Mouse (Mus musculus) CD4-positive helper T cell, adult 2 months (primary cell): ENCODE measurements at regions not wholly inside any gene's neighbourhood (a gene's known extent, or its start where the extent isn't known, plus 50 kb on each side); places are given as distances from the start of the nearest gene placed in this dataset.

ENCODE experiments used
- DNase-seq: peaks from one replicate; pipeline ENCODE4 v3.0.0-alpha.2; 2012; ENCODE audit warnings: low read depth, missing footprints, low spot score

GRCm38 (mm10) chr2:148558365-148558764 is 114.0 kb upstream of the Nxt1 start:
- DNase-seq = peak; percentile 6

- DNase-seq = no peak
These were observed 107.8 kb upstream of the Cd93 start for GRCm38 (mm10) chr2:148551207-148551606.

DNA sequence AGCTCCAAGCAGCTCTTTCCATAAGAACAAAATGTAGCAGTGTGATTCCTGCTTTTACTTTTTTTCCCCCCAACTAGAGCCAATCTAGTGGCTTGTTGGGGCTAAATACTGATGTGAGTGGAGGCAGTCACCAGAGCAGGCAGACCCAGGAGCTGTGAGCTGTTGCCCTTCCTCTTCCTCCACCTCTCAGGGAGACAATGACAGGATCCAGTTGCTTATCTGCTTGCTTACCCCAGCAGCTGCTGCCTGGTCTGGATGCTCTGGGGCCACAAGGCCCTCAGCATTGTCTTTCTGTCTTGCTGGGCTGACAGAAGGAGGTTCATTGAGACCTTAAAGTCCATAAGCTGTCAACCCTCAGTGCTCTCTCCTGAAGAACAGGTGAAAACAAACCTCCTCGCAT is 106.3 kb upstream of the Cd93 start:
- no peak for DNase-seq

- DNase-seq = no peak
These were observed 99.0 kb upstream of the Cd93 start for GRCm38 (mm10) chr2:148542340-148542739.

- no peak for DNase-seq
These were observed 94.6 kb upstream of the Cd93 start for GRCm38 (mm10) chr2:148537914-148538510.

DNA sequence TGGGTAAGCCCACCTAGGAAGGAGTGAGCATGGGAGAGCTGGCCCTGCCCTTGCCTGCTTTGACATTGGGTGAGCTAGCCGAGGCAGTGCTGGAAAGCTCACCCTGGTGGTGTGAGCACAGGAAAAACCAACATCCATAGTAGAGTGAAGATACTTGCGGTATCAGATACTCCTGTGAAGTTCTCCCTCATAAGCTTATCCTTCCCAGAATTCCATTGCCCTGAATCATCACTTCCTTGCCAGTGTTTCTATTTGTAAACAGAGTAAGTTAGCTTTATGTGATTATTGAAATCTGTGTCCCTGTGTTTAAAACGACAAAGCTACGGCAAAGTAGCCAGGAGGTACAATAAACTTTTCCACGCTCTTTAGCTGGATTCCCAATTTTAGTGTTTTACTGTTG is 93.9 kb upstream of the Cd93 start:
- DNase-seq = no peak

GRCm38 (mm10) chr2:148536608-148537007 is 93.2 kb upstream of the Cd93 start:
- DNase-seq = no peak

GRCm38 (mm10) chr2:148535562-148536180 is 92.3 kb upstream of the Cd93 start:
- no peak for DNase-seq

- no peak for DNase-seq
These were observed 88.7 kb upstream of the Cd93 start for GRCm38 (mm10) chr2:148532051-148532450.

DNA sequence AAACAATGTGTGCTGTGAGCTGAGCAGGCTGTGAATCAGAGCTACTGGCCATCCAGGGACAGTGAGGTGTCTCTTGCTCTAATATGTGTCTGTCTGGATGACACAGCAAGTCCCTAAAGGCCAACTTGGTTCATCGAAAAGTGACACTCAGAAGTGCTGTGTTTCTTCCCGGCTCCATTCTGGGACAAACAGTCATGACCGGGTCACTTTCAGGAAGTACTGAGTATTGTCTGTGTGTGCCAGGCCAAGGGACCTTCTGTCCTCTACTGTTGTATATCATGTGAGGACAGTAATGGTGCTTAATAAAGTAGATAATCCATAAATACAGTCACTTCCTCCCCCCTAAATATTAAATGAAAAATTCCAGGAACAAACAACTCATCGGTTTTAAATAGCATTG is 87.2 kb upstream of the Cd93 start:
- DNase-seq = no peak

GRCm38 (mm10) chr2:148529900-148530299 is 86.5 kb upstream of the Cd93 start:
- DNase-seq = no peak

DNA sequence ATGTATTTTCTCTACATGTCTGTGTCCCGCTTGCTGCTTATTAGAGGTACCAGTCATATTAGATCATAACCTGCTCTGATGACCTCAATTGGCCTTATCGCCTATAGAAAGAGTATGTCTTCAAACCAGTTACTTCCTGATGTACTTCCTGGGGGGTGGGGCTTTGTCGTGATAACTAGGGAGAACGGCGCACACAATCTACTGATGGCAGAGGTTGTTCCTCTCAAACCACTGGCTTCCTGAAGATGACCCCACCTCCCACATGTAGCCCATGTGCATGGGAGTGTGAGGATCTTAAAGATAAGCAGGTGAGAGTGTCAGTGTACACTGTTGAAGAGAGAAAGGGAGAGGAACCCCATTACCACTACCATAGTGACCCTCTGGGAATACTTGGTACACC is 84.4 kb upstream of the Cd93 start:
- no peak for DNase-seq

DNA sequence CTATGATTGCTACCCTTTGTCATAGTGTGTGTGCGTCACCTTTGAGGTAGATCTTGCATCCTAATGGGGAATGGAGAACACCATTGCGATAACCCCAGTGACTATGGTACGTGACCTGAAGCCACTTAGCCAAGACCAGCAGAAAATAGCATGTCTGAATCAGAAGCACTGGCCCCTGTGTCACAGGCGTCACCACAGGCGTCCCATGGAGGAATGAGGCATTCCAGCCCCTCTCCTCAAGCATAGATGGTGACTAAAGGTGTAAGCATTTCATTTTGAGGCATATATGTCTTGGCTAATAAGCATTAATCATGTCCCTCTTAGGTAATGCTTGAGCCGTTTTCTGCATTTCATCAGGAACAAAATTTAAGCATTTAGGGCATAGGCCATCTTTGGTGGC is 82.1 kb upstream of the Cd93 start:
- DNase-seq = no peak

GRCm38 (mm10) chr2:148523401-148523800 is 80.0 kb upstream of the Cd93 start:
- DNase-seq = no peak

DNA sequence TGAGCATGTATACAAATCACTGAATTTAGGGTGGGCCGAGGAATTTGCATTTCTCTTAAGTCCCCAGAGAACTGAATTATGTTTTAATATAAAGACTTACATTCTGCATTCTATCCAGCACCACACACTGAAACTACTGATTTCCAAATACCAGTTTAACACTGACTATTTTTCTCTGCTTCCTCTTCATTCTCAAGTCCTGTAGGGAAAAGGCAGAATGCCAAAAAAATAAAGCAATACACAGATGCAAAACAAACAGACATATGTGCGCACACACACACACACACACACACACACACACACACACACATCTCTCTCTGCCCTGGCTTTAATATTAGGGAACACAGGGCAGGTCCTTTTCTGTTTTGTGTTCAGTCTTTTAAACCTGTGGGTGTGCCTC is 79.6 kb upstream of the Cd93 start:
- no peak for DNase-seq

- DNase-seq = no peak
These were observed 78.7 kb upstream of the Cd93 start for GRCm38 (mm10) chr2:148521966-148522575.

DNA sequence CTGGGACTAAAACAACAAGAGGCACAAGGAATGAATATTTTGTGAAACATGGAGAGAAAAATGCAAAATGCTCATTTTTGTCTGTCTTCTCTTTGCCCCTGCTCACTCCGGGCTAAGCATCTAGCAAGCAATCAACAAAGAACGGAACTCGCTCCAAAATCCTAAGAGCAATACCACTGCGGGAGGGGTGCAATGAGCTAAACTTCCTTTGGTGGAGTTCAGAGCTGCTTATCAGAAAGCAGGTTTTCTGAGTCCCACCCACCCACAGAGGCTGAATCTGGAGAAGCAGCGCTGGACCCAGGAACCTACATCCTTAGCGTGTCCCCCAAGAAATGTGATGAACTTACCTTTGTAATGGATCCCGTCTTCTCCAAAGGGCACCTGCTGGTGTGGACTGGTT is 76.9 kb upstream of the Cd93 start:
- no peak for DNase-seq

- DNase-seq = no peak
These were observed 76.4 kb upstream of the Cd93 start for GRCm38 (mm10) chr2:148519689-148520290.

- no peak for DNase-seq
These were observed 74.5 kb upstream of the Cd93 start for GRCm38 (mm10) chr2:148517906-148518305.

GRCm38 (mm10) chr2:148510008-148510681 is 66.8 kb upstream of the Cd93 start:
- DNase-seq = no peak

GRCm38 (mm10) chr2:148509357-148509756 is 66.0 kb upstream of the Cd93 start:
- DNase-seq = no peak

GRCm38 (mm10) chr2:148507523-148507922 is 64.2 kb upstream of the Cd93 start:
- no peak for DNase-seq
